Mouse (Mus musculus): ENCODE results near the gene Folr2. TPM values are rescaled to one million over a fixed set of nuclear protein-coding genes. Genes with fewer than 3 reads are reported as not detected.

The Folr2 gene
- polyA plus RNA-seq, 1 experiment = 1.4 TPM

DNA sequence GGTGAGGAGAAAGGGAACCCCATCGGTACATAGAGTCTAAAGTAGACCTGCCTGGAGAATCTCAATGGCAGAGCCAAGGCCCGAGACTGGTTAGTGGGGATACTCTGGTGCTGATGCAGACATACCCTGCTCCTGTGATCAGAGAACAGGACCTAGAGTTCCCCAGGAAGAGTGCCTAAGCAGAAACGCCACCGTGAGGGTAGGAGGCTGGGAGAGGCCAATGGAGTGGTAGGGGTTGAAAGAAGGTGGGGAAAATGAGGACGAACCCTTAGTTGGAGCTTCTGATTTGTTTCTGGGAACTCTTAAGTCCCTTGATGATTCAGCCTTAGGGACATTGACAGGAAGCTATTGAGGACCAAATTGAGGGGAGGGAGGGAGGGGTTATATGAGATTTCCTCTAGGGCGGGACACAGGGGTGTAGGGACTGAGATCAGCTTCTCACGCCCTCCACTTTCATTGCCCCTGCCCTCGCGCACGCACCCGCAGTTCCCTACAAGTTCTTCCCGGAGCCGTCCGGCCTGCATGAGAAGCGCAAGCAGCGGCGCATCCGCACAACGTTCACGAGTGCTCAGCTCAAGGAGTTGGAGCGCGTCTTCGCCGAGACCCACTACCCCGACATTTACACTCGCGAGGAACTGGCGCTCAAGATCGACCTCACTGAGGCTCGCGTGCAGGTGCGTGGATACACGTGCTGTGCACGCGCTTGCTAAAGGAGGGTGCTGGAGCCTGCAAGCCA, 36.5 kb downstream of the Folr2 start:
- peaks cover 15% of the 10 kb centered on the region for H3K4me1 ChIP-seq (ENCODE audit: control insufficient read depth, insufficient read depth, insufficient read length)
- H3K27me3 ChIP-seq (ENCODE audit: control insufficient read depth, insufficient read depth, low read length) = peaks cover 29% of the 10 kb centered on the region
- H3K4me3 ChIP-seq (ENCODE audit: extremely low read depth, insufficient read depth, insufficient read length) = no peak overlapping the region; the same call in 1 of the 2 replicates
- no peak for TF ChIP-seq CTCF (IDR thresholded peaks at IDR 0.05; ENCODE audit: extremely low read depth, insufficient read depth, insufficient read length, insufficient replicate concordance)
- TF ChIP-seq POLR2A (IDR thresholded peaks at IDR 0.05; ENCODE audit: low read depth, low read length) = no peak
- DNase-seq (ENCODE audit: low read depth in 1 of 2, low spot score in 2 of 2) = no peak
- H3K36me3 ChIP-seq (ENCODE audit: control insufficient read depth, insufficient read depth, low read length) = peaks cover 3% of the 10 kb centered on the region; the same call in 1 of the 2 replicates
- 6% methylated on average over 35 of the region's 35 CpGs for WGBS
- no peak overlapping the region for H3K27ac ChIP-seq (ENCODE audit: insufficient read depth, low read length)

DNA sequence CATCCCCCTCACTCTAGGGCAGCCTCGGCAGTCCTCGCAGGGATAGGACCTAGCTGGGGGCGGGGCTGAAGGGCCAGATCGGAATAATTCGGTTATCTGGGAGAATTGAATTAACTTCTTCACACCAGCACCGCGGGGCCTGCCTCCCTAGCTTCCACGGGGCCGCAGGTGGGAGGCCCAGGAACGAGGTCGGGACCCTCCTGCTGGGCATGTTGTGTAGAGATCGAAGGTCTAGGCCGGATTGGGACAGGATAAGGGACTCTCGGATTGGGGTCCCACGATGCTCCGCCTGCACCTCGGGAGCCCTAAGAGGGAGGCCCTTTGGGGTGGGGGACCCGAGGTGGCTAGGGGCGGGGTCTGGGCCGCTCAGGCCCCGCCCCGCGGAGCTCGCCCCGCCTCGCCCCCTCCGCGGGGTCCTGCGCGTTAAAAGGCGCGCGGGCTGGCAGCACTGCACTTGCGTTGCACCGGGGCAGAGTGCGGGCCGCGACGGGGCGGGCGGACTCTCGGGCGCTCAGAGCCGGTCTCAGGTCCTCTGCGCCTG, 39.1 kb downstream of the Folr2 start, which contains the start of gene Phox2a:
Gene Phox2a (plus strand): TSS at position 453 of the 541 bp plus-strand sequence.
- Histone ChIP-seq H3K27ac (ENCODE audit: insufficient read depth, low read length) (no peak within 1 kb of the TSS), H3K36me3 (ENCODE audit: control insufficient read depth, insufficient read depth, low read length) (no peaks in the 10 kb centered on the region), H3K27me3 (ENCODE audit: control insufficient read depth, insufficient read depth, low read length) (peaks cover 29% of the 10 kb centered on the region), H3K4me3 (ENCODE audit: extremely low read depth, insufficient read depth, insufficient read length) (no peak within 1 kb of the TSS), H3K4me1 (ENCODE audit: control insufficient read depth, insufficient read depth, insufficient read length) (peaks cover 15% of the 10 kb centered on the region)
- TF ChIP-seq POLR2A (IDR thresholded peaks at IDR 0.05; ENCODE audit: low read depth, low read length) (no peak), CTCF (IDR thresholded peaks at IDR 0.05; ENCODE audit: extremely low read depth, insufficient read depth, insufficient read length, insufficient replicate concordance) (no peak)
- WGBS = 7% methylated on average over 42 of the region's 45 CpGs
- DNase-seq (ENCODE audit: low read depth in 1 of 2, low spot score in 2 of 2) = no peak

Other genes starting within 250 kb of the Folr2 start
- 6.5 TPM in 2 replicates for gene Clpb, start 193.6 kb downstream of the Folr2 start, polyA plus RNA-seq (2012; rRNA removed)
- 0.07 TPM in 1 of 2 replicates, not detected in the other for gene Phox2a, start 38.9 kb downstream of the Folr2 start, polyA plus RNA-seq (2012; rRNA removed)
- gene Inppl1, start 19.0 kb downstream of the Folr2 start, polyA plus RNA-seq (2012; rRNA removed) = 43.3 and 54.4 TPM in 2 replicates
- 34.4 and 37.1 TPM in 2 replicates for gene Anapc15, start 6.5 kb upstream of the Folr2 start, polyA plus RNA-seq (2012; rRNA removed)
- 0.51 and 0.76 TPM in 2 replicates for gene Folr1, start 13.6 kb upstream of the Folr2 start, polyA plus RNA-seq (2012; rRNA removed)
- 117 and 136 TPM in 2 replicates for gene Lamtor1, start 48.7 kb upstream of the Folr2 start, polyA plus RNA-seq (2012; rRNA removed)
- gene Tomt, start 49.2 kb upstream of the Folr2 start, polyA plus RNA-seq (2012; rRNA removed) = 0.07 and 0.15 TPM in 2 replicates
- gene Lrrc51, start 76.7 kb upstream of the Folr2 start, polyA plus RNA-seq (2012; rRNA removed) = 2.5 and 2.8 TPM in 2 replicates
- 89.8 and 96.9 TPM in 2 replicates for gene Numa1, start 76.9 kb upstream of the Folr2 start, polyA plus RNA-seq (2012; rRNA removed)
- 24.5 and 27.4 TPM in 2 replicates for gene Il18bp, start 161.5 kb upstream of the Folr2 start, polyA plus RNA-seq (2012; rRNA removed)
- 14.2 and 17.7 TPM in 2 replicates for gene Rnf121, start 208.3 kb upstream of the Folr2 start, polyA plus RNA-seq (2012; rRNA removed)
- gene Xndc1, start 208.3 kb upstream of the Folr2 start, polyA plus RNA-seq (2012; rRNA removed) = 18.3 and 21.5 TPM in 2 replicates
- gene Xntrpc, start 208.5 kb upstream of the Folr2 start, polyA plus RNA-seq (2012; rRNA removed) = 2.6 and 4.9 TPM in 2 replicates
- gene Trpc2, start 225.9 kb upstream of the Folr2 start, polyA plus RNA-seq (2012; rRNA removed) = 0.42 and 2.0 TPM in 2 replicates
- gene Art1, start 244.5 kb upstream of the Folr2 start, polyA plus RNA-seq (2012; rRNA removed) = 0.13 and 0.15 TPM in 2 replicates

Measured in spleen, adult 2 months (tissue).